Mouse (Mus musculus) MEL (cell line): Measurements from ENCODE around the gene Robo3. TPM values are rescaled to one million over a fixed set of nuclear protein-coding genes. Genes with fewer than 3 reads are reported as not detected.

Source experiments
- DNase-seq: peaks from one replicate; pipeline ENCODE4 v3.0.0; 2011; ENCODE audit warnings: low read depth, low spot score
- H3K27ac ChIP-seq: 2 replicates; pipeline ENCODE4 v1.5.1; 2012; ENCODE audit warnings: low read depth, mild to moderate bottlenecking, control low read depth, low read length, moderate library complexity; ENCODE audit not compliant: control insufficient read depth
- H3K27me3 ChIP-seq, 2 experiments: fragments of 150-350 bp in 1 of 2; sonication (generic) in 1 of 2; 2 replicates each; pipeline ENCODE4 v1.6.1; 2012; ENCODE audit warnings: low read length in 2 of 2, mild to moderate bottlenecking in 2 of 2, improper control_type of control experiment in 1 of 2, moderate library complexity in 1 of 2; ENCODE audit not compliant: insufficient read depth in 2 of 2, control insufficient read depth in 1 of 2
- H3K36me3 ChIP-seq, 2 experiments: 2 replicates each; pipeline ENCODE4 v1.6.1; 2012 to 2014; ENCODE audit warnings: low read length in 2 of 2, improper control_type of control experiment in 1 of 2, inconsistent platforms in 1 of 2, mild to moderate bottlenecking in 1 of 2; ENCODE audit not compliant: insufficient read depth in 2 of 2, control insufficient read depth in 1 of 2
- H3K4me1 ChIP-seq, 2 experiments: fragments of 150-350 bp in 1 of 2; sonication (generic) in 1 of 2; 2 replicates each; pipeline ENCODE4 v1.6.1; 2012; ENCODE audit warnings: low read length in 2 of 2, improper control_type of control experiment in 1 of 2, mild to moderate bottlenecking in 1 of 2; ENCODE audit not compliant: insufficient read depth in 2 of 2, control insufficient read depth in 1 of 2
- H3K4me3 ChIP-seq, 2 experiments: fragments of 150-350 bp in 1 of 2; sonication (generic) in 1 of 2; 2 replicates each; pipeline ENCODE4 v1.5.1; 2012; ENCODE audit warnings: low read depth in 2 of 2, low read length in 2 of 2, mild to moderate bottlenecking in 2 of 2, moderate library complexity in 2 of 2, control low read depth in 1 of 2, improper control_type of control experiment in 1 of 2; ENCODE audit not compliant: control insufficient read depth in 1 of 2, insufficient read depth in 1 of 2
- H3K79me2 ChIP-seq: 2 replicates; pipeline ENCODE4 v1.6.1; 2012; ENCODE audit warnings: mild to moderate bottlenecking, low read length, moderate library complexity; ENCODE audit not compliant: control insufficient read depth, poor library complexity, insufficient read depth
- H3K9ac ChIP-seq: 2 replicates; pipeline ENCODE4 v1.6.1; 2012; ENCODE audit warnings: low read depth, mild to moderate bottlenecking, control low read depth, low read length, moderate library complexity; ENCODE audit not compliant: control insufficient read depth, poor library complexity, severe bottlenecking
- H3K9me3 ChIP-seq: fragments of 150-350 bp; sonication (generic); replicated peaks from 2 replicates; pipeline ENCODE4 v1.6.1; 2012; ENCODE audit warnings: mild to moderate bottlenecking, low read length, improper control_type of control experiment, moderate library complexity; ENCODE audit not compliant: insufficient read depth
- BHLHE40 ChIP-seq: IDR thresholded peaks from 2 replicates; pipeline ENCODE4 v1.6.1; 2012; ENCODE audit warnings: low read depth, mild to moderate bottlenecking, inconsistent platforms, low read length, improper control_type of control experiment, borderline replicate concordance
- CHD1 ChIP-seq: IDR thresholded peaks from 2 replicates; pipeline ENCODE4 v1.6.1; 2012; ENCODE audit warnings: low read depth, mild to moderate bottlenecking, inconsistent platforms, low read length, improper control_type of control experiment
- CHD2 ChIP-seq: IDR thresholded peaks from 2 replicates; pipeline ENCODE4 v1.6.1; 2011; ENCODE audit warnings: low read length, improper control_type of control experiment
- E2F4 ChIP-seq: IDR thresholded peaks from 2 replicates; pipeline ENCODE4 v1.6.1; 2011; ENCODE audit warnings: low read depth, low read length, improper control_type of control experiment, borderline replicate concordance
- ELF1 ChIP-seq: IDR thresholded peaks from 2 replicates; pipeline ENCODE4 v1.6.1; 2014; ENCODE audit warnings: low read depth, mild to moderate bottlenecking, inconsistent platforms, low read length, improper control_type of control experiment, moderate library complexity
- EP300 ChIP-seq, 2 experiments: IDR thresholded peaks; 2 replicates each; pipeline ENCODE4 v1.6.1; 2011; ENCODE audit warnings: improper control_type of control experiment in 2 of 2, low read length in 2 of 2, low read depth in 1 of 2, mild to moderate bottlenecking in 1 of 2
- GABPA ChIP-seq: IDR thresholded peaks from 2 replicates; pipeline ENCODE4 v1.6.1; 2012; ENCODE audit warnings: low read depth, mild to moderate bottlenecking, inconsistent platforms, low read length, improper control_type of control experiment, moderate library complexity
- HCFC1 ChIP-seq: IDR thresholded peaks from 2 replicates; pipeline ENCODE4 v1.6.1; 2012; ENCODE audit warnings: low read depth, mild to moderate bottlenecking, inconsistent platforms, low read length, improper control_type of control experiment, moderate library complexity
- JUND ChIP-seq: IDR thresholded peaks from 2 replicates; pipeline ENCODE4 v1.6.1; 2011; ENCODE audit warnings: low read depth, mild to moderate bottlenecking, improper control_type of control experiment, low read length
- MEF2A ChIP-seq: IDR thresholded peaks from 2 replicates; pipeline ENCODE4 v1.6.1; 2014; ENCODE audit warnings: low read depth, mild to moderate bottlenecking, inconsistent platforms, low read length, improper control_type of control experiment; ENCODE audit not compliant: poor library complexity, insufficient replicate concordance, severe bottlenecking; ENCODE audit errors: extremely low read depth
- MXI1 ChIP-seq: IDR thresholded peaks from 2 replicates; pipeline ENCODE4 v1.6.1; 2011; ENCODE audit warnings: mild to moderate bottlenecking, low read depth, low read length, improper control_type of control experiment
- MYC ChIP-seq: IDR thresholded peaks from 2 replicates; pipeline ENCODE4 v1.6.1; 2011; ENCODE audit warnings: low read depth, mild to moderate bottlenecking, low read length, improper control_type of control experiment, moderate library complexity
- POLR2A ChIP-seq, 2 experiments: IDR thresholded peaks; 2 replicates each; pipeline ENCODE4 v1.6.1; 2011 to 2012; ENCODE audit warnings: low read length in 2 of 2, mild to moderate bottlenecking in 2 of 2, control low read depth in 1 of 2, improper control_type of control experiment in 1 of 2, low read depth in 1 of 2, moderate library complexity in 1 of 2; ENCODE audit not compliant: control insufficient read depth in 1 of 2, insufficient read depth in 1 of 2, poor library complexity in 1 of 2
- POLR2AphosphoS5 ChIP-seq: IDR thresholded peaks from 2 replicates; pipeline ENCODE4 v1.6.1; 2012; ENCODE audit warnings: low read depth, borderline replicate concordance, mild to moderate bottlenecking, inconsistent platforms, low read length, moderate library complexity, mixed read lengths
- SIN3A ChIP-seq: IDR thresholded peaks from 2 replicates; pipeline ENCODE4 v1.6.1; 2012; ENCODE audit warnings: low read length, improper control_type of control experiment, inconsistent platforms
- SMC3 ChIP-seq: IDR thresholded peaks from 2 replicates; pipeline ENCODE4 v1.6.1; 2011; ENCODE audit warnings: low read depth, low read length, improper control_type of control experiment
- TAL1 ChIP-seq: IDR thresholded peaks from 2 replicates; pipeline ENCODE4 v1.6.1; 2012; ENCODE audit warnings: mild to moderate bottlenecking, inconsistent platforms, low read length, moderate library complexity, mixed read lengths
- TBP ChIP-seq: IDR thresholded peaks from 2 replicates; pipeline ENCODE4 v1.8.0; 2011; ENCODE audit warnings: low read depth, low read length, improper control_type of control experiment
- TCF12 ChIP-seq: IDR thresholded peaks from 2 replicates; pipeline ENCODE4 v1.6.1; 2014; ENCODE audit warnings: low read depth, mild to moderate bottlenecking, inconsistent platforms, low read length, improper control_type of control experiment, moderate library complexity
- USF2 ChIP-seq, 2 experiments: IDR thresholded peaks; 2 replicates each; pipeline ENCODE4 v1.6.1; 2011 to 2012; ENCODE audit warnings: improper control_type of control experiment in 2 of 2, low read length in 2 of 2, borderline replicate concordance in 1 of 2, inconsistent platforms in 1 of 2, low read depth in 1 of 2, mild to moderate bottlenecking in 1 of 2; ENCODE audit not compliant: insufficient read depth in 1 of 2
- ZKSCAN1 ChIP-seq: IDR thresholded peaks from 2 replicates; pipeline ENCODE4 v1.6.1; 2012; ENCODE audit warnings: low read depth, mild to moderate bottlenecking, inconsistent platforms, low read length, improper control_type of control experiment, moderate library complexity
- ZMIZ1 ChIP-seq: IDR thresholded peaks from 2 replicates; pipeline ENCODE4 v1.6.1; 2012; ENCODE audit warnings: low read depth, mild to moderate bottlenecking, inconsistent platforms, low read length, improper control_type of control experiment, moderate library complexity
- ZNF384 ChIP-seq: IDR thresholded peaks from 2 replicates; pipeline ENCODE4 v1.6.1; 2012; ENCODE audit warnings: low read depth, mild to moderate bottlenecking, inconsistent platforms, low read length, improper control_type of control experiment
- polyA plus RNA-seq, 2 experiments: library from polyadenylated mRNA; stranded (reverse) in 1 of 2; unstranded in 1 of 2; fragments of >175 nt in 1 of 2; fragments of >200 nt in 1 of 2; gene quantifications; 2 replicates each; pipeline versions ENCODE4 v1.2.1 to v1.2.4; 2012; ENCODE audit warnings: low replicate concordance in 2 of 2, low read depth in 1 of 2; ENCODE audit not compliant: insufficient read length in 2 of 2, insufficient read depth in 1 of 2, missing spikeins in 1 of 2
- total RNA-seq: library from RNA; depleted of rRNA; stranded (reverse); fragments of 300-350 nt; gene quantifications from 2 replicates; pipeline ENCODE4 v1.2.3, GENCODE M21; 2012

The Robo3 gene
- total and polyA plus RNA-seq, 3 experiments: not detected

DNA sequence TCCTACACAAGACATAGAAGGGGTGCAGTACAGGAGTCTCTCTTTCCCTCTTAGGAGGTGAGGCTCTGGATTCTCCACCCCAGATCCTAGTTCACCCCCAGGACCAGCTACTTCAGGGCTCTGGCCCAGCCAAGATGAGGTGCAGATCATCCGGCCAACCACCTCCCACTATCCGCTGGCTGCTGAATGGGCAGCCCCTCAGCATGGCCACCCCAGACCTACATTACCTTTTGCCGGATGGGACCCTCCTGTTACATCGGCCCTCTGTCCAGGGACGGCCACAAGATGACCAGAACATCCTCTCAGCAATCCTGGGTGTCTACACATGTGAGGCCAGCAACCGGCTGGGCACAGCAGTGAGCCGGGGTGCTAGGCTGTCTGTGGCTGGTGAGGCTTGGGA, 30.5 kb downstream of the Robo3 start:
- H3K9ac ChIP-seq: no peak overlapping the region
- no peak overlapping the region for H3K4me3 ChIP-seq
- DNase-seq: no peak
- H3K9me3 ChIP-seq: no peaks in the 10 kb centered on the region
- H3K27me3 ChIP-seq: peaks cover 4 to 13% of the 10 kb centered on the region in 2 experiments
- TF ChIP-seq EP300 (IDR thresholded peaks at IDR 0.05; ENCODE audit: low read depth in 1 of 2, low read length in 2 of 2) (no peak), ELF1 (no peak), USF2 (IDR thresholded peaks at IDR 0.05; ENCODE audit: borderline replicate concordance in 1 of 2, insufficient read depth in 1 of 2, low read depth in 1 of 2, low read length in 2 of 2) (no peak), POLR2AphosphoS5 (no peak), ZNF384 (no peak), SIN3A (no peak), HCFC1 (no peak), GABPA (no peak), E2F4 (no peak)
- TF ChIP-seq, all 39 proteins: peak for 0
- Histone ChIP-seq H3K27ac (no peak overlapping the region), H3K4me1 (no peaks in the 10 kb centered on the region), H3K36me3 (no peaks in the 10 kb centered on the region), H3K79me2 (no peaks in the 10 kb centered on the region)

DNA sequence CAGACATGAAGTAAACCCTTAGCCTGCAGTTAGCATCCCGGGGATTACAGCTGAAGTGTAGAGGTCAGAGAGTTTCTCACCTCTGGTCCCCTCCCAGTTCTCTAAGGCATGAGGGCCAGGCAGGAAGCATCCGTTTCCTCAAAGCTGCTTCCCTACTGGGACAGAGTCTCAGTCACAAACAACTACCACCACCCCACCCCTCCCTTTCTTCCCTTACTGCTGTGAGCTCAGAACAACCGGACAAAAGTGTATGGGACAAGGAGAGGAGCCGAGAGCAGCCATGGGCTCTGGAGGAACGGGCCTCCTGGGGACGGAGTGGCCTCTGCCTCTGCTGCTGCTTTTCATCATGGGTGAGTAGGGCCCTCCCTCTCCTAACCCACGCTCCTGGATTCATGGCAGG, 31.2 kb downstream of the Robo3 start, which contains the start of gene Robo4:
Gene Robo4, plus strand, starts transcription at position 96 of the 400 bp plus-strand sequence.
- H3K9me3 ChIP-seq: no peaks in the 10 kb centered on the region
- no peak within 1 kb of the TSS for H3K4me3 ChIP-seq
- peaks cover 4 to 14% of the 10 kb centered on the region in 2 experiments for H3K27me3 ChIP-seq
- H3K36me3 ChIP-seq: no peaks in the 10 kb centered on the region
- H3K79me2 ChIP-seq: no peaks in the 10 kb centered on the region
- TF ChIP-seq ZMIZ1: no peak
- TF ChIP-seq BHLHE40: no peak
- no peak for TF ChIP-seq MEF2A
- TF ChIP-seq TBP: no peak
- TF ChIP-seq, all 39 proteins: peak for 0
- DNase-seq: no peak
- Histone ChIP-seq H3K27ac (no peak within 1 kb of the TSS), H3K4me1 (no peaks in the 10 kb centered on the region), H3K9ac (no peak within 1 kb of the TSS)

GRCm38 (mm10) chr9:37400585-37400984, 32.5 kb downstream of the Robo3 start:
- no peaks in the 10 kb centered on the region for H3K79me2 ChIP-seq
- H3K36me3 ChIP-seq: no peaks in the 10 kb centered on the region
- no peaks in the 10 kb centered on the region for H3K4me1 ChIP-seq
- no peak overlapping the region for H3K9ac ChIP-seq
- no peaks in the 10 kb centered on the region for H3K9me3 ChIP-seq
- peaks cover 4 to 15% of the 10 kb centered on the region in 2 experiments for H3K27me3 ChIP-seq
- TF ChIP-seq POLR2AphosphoS5 (no peak), JUND (no peak), MYC (no peak), EP300 (IDR thresholded peaks at IDR 0.05; ENCODE audit: low read depth in 1 of 2, low read length in 2 of 2) (no peak), TCF12 (no peak), ELF1 (no peak), ZKSCAN1 (no peak), POLR2A (IDR thresholded peaks at IDR 0.05; ENCODE audit: control insufficient read depth in 1 of 2, insufficient read depth in 1 of 2, low read depth in 1 of 2, low read length in 2 of 2, poor library complexity in 1 of 2) (no peak), CHD1 (no peak), TAL1 (no peak), SMC3 (no peak), MXI1 (no peak), CHD2 (no peak)
- DNase-seq: no peak
- no peak overlapping the region for H3K4me3 ChIP-seq
- H3K27ac ChIP-seq: no peak overlapping the region
